Comparison of ENCODE assay signal across 8 mouse cellular contexts in the genomic region with DNA sequence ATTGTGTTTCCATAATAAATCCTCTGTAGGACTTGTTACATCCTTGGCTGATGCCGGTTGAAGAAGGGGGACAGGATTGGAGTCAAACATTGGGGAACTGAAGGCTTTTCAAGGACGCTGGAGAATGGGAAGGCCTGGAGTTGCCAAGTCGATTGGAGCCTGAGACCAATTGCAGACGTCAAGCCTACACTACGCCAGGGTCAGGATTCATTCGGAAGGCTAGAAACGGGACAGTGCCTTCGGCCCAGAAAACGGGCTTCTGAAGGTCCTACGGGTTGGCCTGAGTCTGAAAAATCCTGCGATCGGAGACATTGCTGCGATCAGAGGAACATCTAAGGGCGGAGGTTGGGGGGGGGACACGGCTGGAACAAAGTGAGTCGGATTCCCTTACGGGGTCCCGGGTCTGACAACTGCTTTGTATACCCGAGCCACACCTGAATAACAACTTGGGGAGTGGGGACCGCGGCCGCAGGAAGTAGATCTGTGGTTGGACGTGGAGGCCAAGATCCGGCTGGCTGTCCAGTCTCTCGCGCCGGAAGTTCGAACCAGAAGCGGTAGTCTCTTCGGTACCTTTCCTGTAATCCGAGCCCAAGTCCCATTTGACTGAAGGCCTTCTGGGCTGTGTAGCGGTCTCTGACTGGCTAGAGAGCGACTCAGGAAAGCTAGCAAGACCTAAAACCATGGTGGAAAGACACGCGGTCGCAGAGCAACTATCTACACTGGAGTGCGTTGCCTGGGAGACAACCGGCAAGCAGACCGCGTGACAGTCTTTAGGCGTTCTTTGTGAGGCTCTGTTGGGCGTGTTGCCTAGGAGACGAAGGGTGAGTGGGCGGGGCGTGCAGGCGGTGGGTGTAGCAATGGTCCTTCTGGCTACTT. TPM values are rescaled to one million over a fixed set of nuclear protein-coding genes. Genes with fewer than 3 reads are reported as not detected.
DNase-seq lines count a peak whose midpoint lies in the region; ATAC-seq lines count a peak whose summit lies in the region.

A gene (minus strand): TSS at position 693 of the 876 bp plus-strand sequence.
A gene (plus strand): TSS at position 835 of the 876 bp plus-strand sequence.

- peak within 1 kb of the TSS; percentile 54 for H3K4me3 ChIP-seq in hindbrain, embryonic 13.5 days

- peak within 1 kb of the TSS; percentile 77 for H3K9ac ChIP-seq in hindbrain, embryonic 13.5 days

- H3K4me2 ChIP-seq in hindbrain, embryonic 13.5 days = peak within 1 kb of the TSS; percentile 76

- peaks cover 25% of the 10 kb centered on the region for H3K4me1 ChIP-seq in hindbrain, embryonic 13.5 days (replicated peaks)

- H3K36me3 ChIP-seq in hindbrain, embryonic 13.5 days = peaks cover 32% of the 10 kb centered on the region

- H3K27ac ChIP-seq in hindbrain, embryonic 13.5 days = peak within 1 kb of the TSS; percentile 84

- ATAC-seq in hindbrain, embryonic 13.5 days (ENCODE audit: low FRiP score) = peak; percentile 99

- no peaks in the 10 kb centered on the region for H3K27me3 ChIP-seq in hindbrain, embryonic 13.5 days

- peak; percentile 98 for DNase-seq in R1 (ENCODE audit: low read depth, low spot score)
- peak; percentile 87 to 92 for DNase-seq in cerebellum, postnatal 14 days
- peak; percentile 92 to 93 for DNase-seq in frontal cortex, postnatal 14 days (ENCODE audit: low spot score in 2 of 2)
- peak; percentile 90 to 97 for DNase-seq in layer of hippocampus, postnatal 14 days (ENCODE audit: low spot score in 2 of 2)
- peak; percentile 96 for DNase-seq in lung, postnatal 10 days
- peak; percentile 81 for DNase-seq in ovary, postnatal 14 days (ENCODE audit: low spot score)
- DNase-seq in thymus, postnatal 14 days = peak; percentile 87

- WGBS in hindbrain, embryonic 13.5 days = 2% methylated on average over 46 of the region's 46 CpGs

- no peaks in the 10 kb centered on the region; the same call in 1 of the 2 replicates for H3K9me3 ChIP-seq in hindbrain, embryonic 13.5 days

RNA-seq across cellular contexts. Expression of the first gene that starts in this region (rescaled TPM):
- 0.47 and 0.84 TPM in 2 replicates for polyA plus RNA-seq in hindbrain, embryonic 13.5 days (2015; fragmentation: Nextera tagmentation; extraction: Ambion mirVana)
- under 1 TPM; 0.24 to 0.81 TPM for total RNA-seq in layer of hippocampus, postnatal 14 days (2021)

RNA-seq across cellular contexts. Expression of the second gene that starts in this region (rescaled TPM):
- polyA plus RNA-seq in hindbrain, embryonic 13.5 days (2015; fragmentation: Nextera tagmentation; extraction: Ambion mirVana) = 33.8 and 35.2 TPM in 2 replicates
- 10 to 100 TPM; 23.8 to 24.0 TPM for total RNA-seq in layer of hippocampus, postnatal 14 days (2021)

Comparison
In these comparisons a context has a peak if more than half of its experiments do, and no peak if none do; other contexts are left out.
1. Peak in every context shown above with its lines: DNase-seq, ATAC-seq, H3K4me3 ChIP-seq and H3K27ac ChIP-seq.